Mouse (Mus musculus) common myeloid progenitor, adult 5-6 weeks (primary cell): ENCODE measurements around the gene Idh1. TPM values are rescaled to one million over a fixed set of nuclear protein-coding genes. Genes with fewer than 3 reads are reported as not detected.
"Not testable (repeated sequence)": the region's sequence is repeated elsewhere in the genome, so short reads cannot be mapped to it uniquely, and the experiment has no call there.

Experiments
- ATAC-seq: replicated peaks from 2 replicates; pipeline ENCODE4 v1.8.0; 2016; ENCODE audit warnings: low read depth, mild to moderate bottlenecking, moderate TSS enrichment, inconsistent platforms; ENCODE audit not compliant: poor library complexity, severe bottlenecking
- total RNA-seq: library from RNA; stranded (forward); fragments of 200-1000, 187-1606 nt; gene quantifications from 2 replicates; pipeline ENCODE4 v1.2.3, GENCODE M21; 2017

Gene Idh1
- 55.4 and 66.1 TPM in 2 replicates for total RNA-seq

DNA sequence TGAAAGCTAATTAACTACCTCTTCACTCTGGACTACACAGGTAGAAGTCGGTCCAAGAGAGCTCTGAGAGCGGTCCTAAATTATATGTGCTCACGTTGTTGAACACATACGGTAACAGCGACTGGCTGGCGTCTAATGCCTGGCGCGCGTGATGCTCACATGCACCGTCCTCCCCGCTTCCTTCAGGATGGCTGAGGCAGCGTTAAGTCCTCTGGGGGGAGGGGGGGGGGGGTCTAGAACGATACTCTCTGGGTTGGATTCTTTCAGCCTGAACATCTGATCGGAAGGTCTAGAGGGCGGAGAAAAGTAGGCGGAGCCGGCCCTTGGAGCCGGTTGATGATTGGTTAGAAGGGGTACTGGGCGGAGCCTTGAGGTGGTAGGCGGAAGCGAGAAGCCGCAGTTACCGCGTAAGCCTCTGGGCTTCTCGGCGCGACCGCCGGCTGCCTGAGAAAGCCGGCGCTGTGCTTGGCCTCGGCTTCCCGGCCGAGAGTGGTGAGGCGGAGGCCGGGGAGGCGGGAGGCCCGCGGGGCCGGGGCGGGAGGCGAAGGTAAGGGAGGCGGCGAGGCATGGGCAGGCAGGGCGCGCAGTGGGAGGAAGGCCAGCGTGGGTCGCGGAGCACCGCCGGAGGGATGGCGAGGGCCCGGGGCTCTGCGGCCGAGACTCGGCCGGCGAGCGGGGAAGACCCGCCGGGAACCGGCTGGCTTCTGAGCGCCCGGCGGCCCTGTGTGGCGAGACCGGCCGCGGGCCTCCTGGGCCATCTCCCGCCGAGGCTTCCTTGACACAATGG, at the start of gene Idh1, which contains the start of gene Pikfyve:
Gene Idh1, minus strand, starts transcription at position 214 of the 787 bp plus-strand sequence.
Gene Pikfyve, plus strand, starts transcription at position 397 of the 787 bp plus-strand sequence.
- ATAC-seq, result peak; percentile 99

GRCm38 (mm10) chr1:65230566-65230965, 44.3 kb upstream of the Idh1 start:
- no peak for ATAC-seq

GRCm38 (mm10) chr1:65229768-65230167, 43.5 kb upstream of the Idh1 start:
- not testable (repeated sequence) for ATAC-seq

DNA sequence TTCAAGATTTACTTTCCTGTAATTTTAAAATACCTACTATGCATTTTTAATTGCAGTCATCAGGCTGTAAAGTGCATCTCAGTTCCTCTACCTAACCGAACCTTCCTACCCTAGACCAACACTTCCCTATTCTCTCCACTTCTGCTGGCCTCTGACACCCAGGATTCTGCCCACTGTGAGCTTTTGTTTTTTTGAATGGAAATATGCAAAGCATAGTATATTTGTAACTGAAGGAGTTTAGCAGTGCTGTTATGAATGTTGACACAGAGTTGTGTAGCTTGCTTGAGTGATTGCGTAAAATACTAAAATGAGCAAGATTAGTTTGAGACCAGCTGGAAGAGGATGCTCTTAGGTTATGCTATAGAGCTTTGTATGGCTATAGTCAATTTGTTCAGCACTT, 41.4 kb upstream of the Idh1 start:
- ATAC-seq, result peak; percentile 58; the same call in 1 of the 2 replicates

GRCm38 (mm10) chr1:65223654-65224053, 37.4 kb upstream of the Idh1 start:
- ATAC-seq, result no peak

- no peak for ATAC-seq
Observed at GRCm38 (mm10) chr1:65217972-65218371, 31.7 kb upstream of the Idh1 start.

DNA sequence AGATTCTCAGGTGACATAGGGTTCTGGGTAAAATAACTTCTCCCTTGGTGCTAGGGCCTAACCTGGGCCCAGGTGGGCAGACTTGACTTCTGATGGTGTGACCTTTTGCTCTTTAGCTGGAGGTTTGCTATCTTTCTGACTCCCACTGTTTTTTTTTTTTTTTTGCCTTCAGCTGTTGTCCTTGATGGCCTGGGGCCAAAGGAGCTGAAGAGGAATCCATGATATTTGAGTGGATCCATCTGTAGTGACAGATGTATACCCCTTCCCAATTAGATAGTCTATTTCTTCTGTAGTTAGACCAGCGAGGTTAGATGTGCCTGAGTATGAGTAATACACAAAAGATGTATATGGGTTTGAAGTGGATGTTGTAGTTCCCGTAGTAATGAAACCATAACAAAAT, 31.3 kb upstream of the Idh1 start:
- ATAC-seq, result no peak

DNA sequence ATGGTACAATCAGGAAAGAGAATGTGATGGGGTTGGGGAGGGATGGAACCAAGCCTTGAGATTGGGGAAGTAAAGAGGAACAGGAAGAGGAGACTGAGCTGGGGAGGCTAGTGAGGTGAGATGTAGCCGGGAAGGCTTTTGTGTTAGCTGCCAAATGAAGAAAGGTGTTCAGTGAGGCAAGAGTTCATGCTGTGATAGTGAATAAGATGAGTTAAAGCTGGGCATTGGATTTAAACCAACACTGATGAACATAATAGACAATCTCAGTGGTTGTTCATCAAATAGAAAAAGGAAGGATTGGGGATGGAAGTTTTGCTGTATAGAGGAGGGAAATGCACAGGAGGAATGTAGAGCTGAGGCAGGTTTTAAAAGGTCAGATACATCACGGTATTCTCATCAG, 26.9 kb upstream of the Idh1 start:
- ATAC-seq, result no peak

GRCm38 (mm10) chr1:65204299-65204698, 18.0 kb upstream of the Idh1 start:
- no peak for ATAC-seq

- no peak for ATAC-seq
Observed at GRCm38 (mm10) chr1:65198861-65199260, 12.6 kb upstream of the Idh1 start.

DNA sequence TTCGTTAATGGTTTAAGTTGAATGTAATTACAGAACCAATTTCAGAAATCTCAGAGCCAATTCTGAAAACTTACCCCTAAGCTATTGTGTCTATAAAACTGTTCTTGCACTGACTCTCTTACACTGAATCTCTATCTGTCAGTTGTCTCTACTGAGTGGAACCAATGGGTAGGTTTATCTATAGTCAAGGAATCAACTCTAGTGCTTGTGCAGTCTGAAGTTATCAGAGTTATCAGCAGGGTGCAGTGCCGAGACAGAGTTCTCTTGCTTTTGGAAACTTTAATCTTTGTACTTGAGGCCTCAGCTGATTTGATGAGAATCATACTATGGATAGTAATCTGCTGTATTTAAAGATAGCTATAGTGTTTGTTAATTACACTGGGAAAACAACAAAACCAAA, 12.1 kb upstream of the Idh1 start:
- ATAC-seq, result no peak

- ATAC-seq, result no peak
Observed at GRCm38 (mm10) chr1:65193226-65193625, 6.9 kb upstream of the Idh1 start.

GRCm38 (mm10) chr1:65190172-65190571, 3.9 kb upstream of the Idh1 start:
- ATAC-seq, result no peak

DNA sequence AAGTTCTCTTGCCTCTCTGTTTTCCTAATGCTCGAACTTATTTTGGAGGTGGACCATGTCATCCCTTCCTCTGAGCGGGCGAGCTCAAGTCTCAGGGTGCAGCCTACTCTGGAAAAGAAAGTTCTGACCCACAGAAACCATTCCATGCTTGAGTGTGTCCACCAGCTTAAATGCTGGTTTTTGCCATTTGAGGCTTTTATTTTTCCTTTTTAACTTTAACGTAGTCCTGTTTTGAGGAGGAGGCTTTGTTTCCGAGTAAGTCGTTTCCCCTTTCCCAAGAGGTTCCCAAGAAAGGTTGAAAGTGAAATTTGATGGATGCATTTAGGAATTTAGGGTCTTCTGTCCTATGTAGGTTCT, 752 bp upstream of the Idh1 start:
- ATAC-seq, result no peak

DNA sequence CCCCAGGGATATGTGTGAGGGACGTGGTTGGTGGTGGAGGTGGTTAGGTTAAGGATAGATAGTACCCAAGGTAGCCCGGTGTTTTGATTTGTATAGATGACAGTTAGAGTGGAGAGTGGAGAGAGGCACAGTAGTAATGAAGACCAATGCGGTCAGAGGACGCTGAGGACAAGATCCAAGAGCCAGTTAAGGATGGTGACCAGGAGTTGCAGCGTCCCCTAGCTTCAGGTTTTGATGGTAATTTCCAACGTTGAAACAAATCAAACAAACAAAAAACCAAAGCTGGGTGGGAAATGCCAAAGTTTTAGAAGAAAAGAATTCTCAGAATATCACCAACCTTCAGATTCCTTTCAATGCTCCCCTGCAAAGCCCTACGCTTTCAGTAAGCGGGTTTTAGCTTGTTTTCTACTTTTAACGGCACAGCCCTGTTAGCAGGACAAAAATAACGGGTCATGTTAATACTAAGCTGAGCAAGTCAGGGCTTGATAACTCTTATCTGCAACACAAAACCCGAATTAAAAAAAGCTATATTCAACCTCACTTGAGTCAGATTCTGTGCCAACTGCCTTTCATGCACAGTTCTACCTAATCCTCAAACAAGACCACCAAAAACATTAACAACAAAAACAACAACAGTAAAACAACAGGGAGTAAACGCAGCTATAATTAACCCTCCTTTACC, 635 bp downstream of the Idh1 start:
- peak; percentile 11; the same call in 1 of the 2 replicates for ATAC-seq

DNA sequence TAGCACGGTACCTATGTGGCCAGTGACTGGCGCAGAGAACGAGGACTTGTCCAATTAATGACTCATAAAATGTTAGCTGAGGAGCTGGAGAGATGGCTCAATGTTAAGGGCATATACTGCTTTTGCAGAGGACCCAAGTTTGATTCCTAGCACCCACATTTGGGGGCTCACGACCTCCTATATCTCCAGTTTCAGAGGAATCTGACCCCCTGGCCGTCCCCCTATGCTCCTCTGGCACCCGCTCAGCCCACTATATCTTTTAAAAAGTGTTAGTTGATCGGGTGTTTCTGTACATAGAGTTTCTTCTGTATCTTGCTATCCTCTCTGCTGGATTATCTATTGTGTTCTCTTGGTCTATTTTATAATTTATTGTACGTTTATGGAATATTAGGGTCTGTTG, 1.3 kb downstream of the Idh1 start:
- ATAC-seq, result no peak

DNA sequence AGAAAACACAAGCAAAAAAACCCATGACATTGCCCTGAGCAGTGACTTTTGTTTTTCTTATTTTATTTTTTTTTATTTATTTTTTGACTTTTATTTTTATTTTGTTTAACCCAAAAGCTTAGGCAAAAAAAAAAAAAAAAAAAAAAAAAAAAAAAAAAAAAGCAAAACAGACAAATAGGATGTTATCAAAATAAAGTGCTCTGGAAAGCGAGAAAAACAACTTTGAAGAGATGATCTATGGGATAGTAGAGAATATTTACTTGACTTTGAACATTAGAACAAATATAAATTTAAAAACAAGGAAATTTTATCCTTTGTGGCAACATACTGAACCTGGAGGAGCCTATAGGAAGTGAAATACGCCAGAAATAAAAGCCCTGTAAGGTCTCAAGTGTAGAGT, 2.3 kb downstream of the Idh1 start:
- ATAC-seq, result no peak

- ATAC-seq, result no peak
Observed at GRCm38 (mm10) chr1:65181459-65181858, 4.8 kb downstream of the Idh1 start.

GRCm38 (mm10) chr1:65179634-65180249, 6.6 kb downstream of the Idh1 start:
- ATAC-seq, result peak; percentile 12; the same call in 1 of the 2 replicates

GRCm38 (mm10) chr1:65178902-65179432, 7.3 kb downstream of the Idh1 start:
- ATAC-seq, result peak; percentile 62
